Mouse (Mus musculus) small intestine, adult 2 months (tissue): ENCODE results near the gene Ltk. TPM values are rescaled to one million over a fixed set of nuclear protein-coding genes. Genes with fewer than 3 reads are reported as not detected.

Experiments
- H3K27ac ChIP-seq: fragments of 200-500 bp; 2 replicates; pipeline ENCODE4 v1.5.1; 2012; ENCODE audit warnings: low read depth, low read length, control low read depth, inconsistent platforms; ENCODE audit not compliant: insufficient read depth
- H3K27me3 ChIP-seq: fragments of 200-500 bp; 2 replicates; pipeline ENCODE4 v1.6.1; 2012; ENCODE audit warnings: mild to moderate bottlenecking, moderate library complexity, low read length, inconsistent platforms; ENCODE audit not compliant: control insufficient read depth, insufficient read depth
- H3K36me3 ChIP-seq: fragments of 200-500 bp; 2 replicates; pipeline ENCODE4 v1.6.1; 2012; ENCODE audit warnings: mild to moderate bottlenecking, low read length, control low read depth, inconsistent platforms; ENCODE audit not compliant: control insufficient read depth, insufficient read depth
- H3K4me1 ChIP-seq: fragments of 200-500 bp; 2 replicates; pipeline ENCODE4 v1.6.1; 2012; ENCODE audit warnings: low read length, inconsistent platforms, mixed read lengths; ENCODE audit not compliant: control insufficient read depth, insufficient read depth, insufficient read length
- H3K4me3 ChIP-seq: fragments of 200-500 bp; 2 replicates; pipeline ENCODE4 v1.5.1; 2012; ENCODE audit warnings: low read depth, mild to moderate bottlenecking, control low read depth, inconsistent platforms, low read length, moderate library complexity
- CTCF ChIP-seq: fragments of 200-500 bp; IDR thresholded peaks from 2 replicates; pipeline ENCODE4 v1.5.1; 2012; ENCODE audit warnings: low read depth, mild to moderate bottlenecking, control low read depth, inconsistent platforms, low read length, moderate library complexity, mixed read lengths; ENCODE audit not compliant: insufficient replicate concordance, insufficient read length; ENCODE audit errors: extremely low read depth
- POLR2A ChIP-seq: fragments of 200-500 bp; IDR thresholded peaks from 2 replicates; pipeline ENCODE4 v1.6.1; 2012; ENCODE audit warnings: low read depth, mild to moderate bottlenecking, control low read depth, inconsistent platforms, low read length, moderate library complexity
- WGBS: fragments of 180-500 bp; shearing (Covaris S2); methylation state at CpG from one replicate; pipeline ENCODE4 v1.1.7; 2018; 5-methylcytosine and 5-hydroxymethylcytosine counted together
- polyA plus RNA-seq: library from polyadenylated mRNA; depleted of rRNA; stranded (reverse); fragments of >200 nt; gene quantifications from 2 replicates; pipeline ENCODE4 v1.2.3, GENCODE M21; 2012; rRNA removed

Ltk gene
- polyA plus RNA-seq: 1.8 and 2.0 TPM in 2 replicates

DNA sequence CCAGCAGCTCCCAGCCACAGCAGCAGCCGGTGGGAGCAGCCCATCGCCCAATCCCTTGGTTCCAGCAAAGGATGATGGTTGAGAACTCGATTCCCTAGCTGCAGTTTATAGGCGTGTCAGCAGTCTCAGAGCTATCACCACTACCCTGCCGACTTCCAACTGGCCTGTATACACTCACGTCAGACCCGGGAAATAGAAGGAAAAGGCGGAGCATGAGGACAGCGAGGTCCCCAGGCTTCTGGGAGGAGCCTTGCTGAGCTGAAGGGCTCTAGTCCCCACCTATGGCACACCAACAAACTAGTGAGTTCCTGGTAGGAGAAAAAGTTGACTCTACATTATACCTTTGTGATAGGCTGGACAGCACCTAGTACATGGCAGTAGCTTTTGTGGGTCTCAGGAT lies at the start of gene Ltk:
TSS of gene Ltk (minus strand) at position 181 of the 400 bp plus-strand sequence.
- WGBS: 21% methylated on average over 9 of the region's 9 CpGs
- peak within 1 kb of the TSS; percentile 85; the same call in 1 of the 2 replicates for H3K4me3 ChIP-seq
- H3K4me1 ChIP-seq: peaks cover 8% of the 10 kb centered on the region
- H3K27me3 ChIP-seq: peaks cover 21% of the 10 kb centered on the region
- H3K36me3 ChIP-seq: peaks cover 5% of the 10 kb centered on the region
- no peak within 1 kb of the TSS for H3K27ac ChIP-seq
- TF ChIP-seq CTCF (no peak), POLR2A (no peak)

DNA sequence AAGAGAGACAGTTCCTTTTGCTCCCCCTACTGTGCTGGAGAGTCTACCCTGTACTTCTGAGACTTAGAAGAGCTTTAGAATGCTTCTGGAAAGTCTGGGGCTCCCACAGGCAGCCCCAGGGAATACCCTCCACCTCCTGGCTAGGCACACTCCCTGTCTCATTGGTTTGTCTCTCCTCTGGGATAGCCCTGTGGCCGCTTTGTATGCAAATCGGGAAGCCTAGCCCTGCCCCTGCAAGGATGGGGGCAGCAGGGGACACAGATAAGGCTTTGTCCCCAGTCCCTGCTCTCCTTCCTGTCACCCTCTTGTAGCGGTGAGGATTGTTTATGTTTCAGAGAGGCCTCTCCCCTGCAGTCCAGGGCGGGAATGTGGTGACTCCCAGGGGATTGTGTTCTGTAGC lies 48.6 kb upstream of the Ltk start:
- Histone ChIP-seq H3K36me3 (peaks cover 2% of the 10 kb centered on the region; the same call in 1 of the 2 replicates), H3K27me3 (no peaks in the 10 kb centered on the region), H3K4me3 (no peak overlapping the region), H3K4me1 (no peaks in the 10 kb centered on the region), H3K27ac (no peak overlapping the region)
- no peak for TF ChIP-seq POLR2A
- no peak for TF ChIP-seq CTCF
- 84% methylated on average over 4 of the region's 4 CpGs for WGBS

DNA sequence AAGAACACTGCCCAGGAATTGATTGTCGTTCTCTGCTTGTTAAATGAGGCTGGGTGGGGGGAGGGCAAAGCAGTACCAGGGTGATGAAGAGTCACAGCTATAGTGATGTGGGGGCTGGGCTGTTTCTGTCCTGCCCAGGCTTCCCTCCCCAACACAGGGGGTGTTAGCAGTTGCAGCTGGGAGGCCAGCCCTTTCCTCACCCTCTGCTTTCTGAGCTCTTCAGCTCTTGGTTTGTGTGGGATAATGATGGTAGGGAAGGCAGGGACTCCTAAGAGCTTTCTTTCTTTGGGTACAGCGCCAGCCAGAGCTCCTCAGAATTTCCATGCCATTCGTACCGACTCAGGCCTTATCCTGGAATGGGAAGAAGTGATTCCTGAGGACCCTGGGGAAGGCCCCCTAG lies 48.2 kb upstream of the Ltk start:
- H3K4me3 ChIP-seq: no peak overlapping the region
- TF ChIP-seq CTCF (no peak), POLR2A (no peak)
- H3K36me3 ChIP-seq: peaks cover 2% of the 10 kb centered on the region; the same call in 1 of the 2 replicates
- no peaks in the 10 kb centered on the region for H3K4me1 ChIP-seq
- no peaks in the 10 kb centered on the region for H3K27me3 ChIP-seq
- WGBS: 81% methylated on average over 4 of the region's 4 CpGs
- H3K27ac ChIP-seq: no peak overlapping the region

DNA sequence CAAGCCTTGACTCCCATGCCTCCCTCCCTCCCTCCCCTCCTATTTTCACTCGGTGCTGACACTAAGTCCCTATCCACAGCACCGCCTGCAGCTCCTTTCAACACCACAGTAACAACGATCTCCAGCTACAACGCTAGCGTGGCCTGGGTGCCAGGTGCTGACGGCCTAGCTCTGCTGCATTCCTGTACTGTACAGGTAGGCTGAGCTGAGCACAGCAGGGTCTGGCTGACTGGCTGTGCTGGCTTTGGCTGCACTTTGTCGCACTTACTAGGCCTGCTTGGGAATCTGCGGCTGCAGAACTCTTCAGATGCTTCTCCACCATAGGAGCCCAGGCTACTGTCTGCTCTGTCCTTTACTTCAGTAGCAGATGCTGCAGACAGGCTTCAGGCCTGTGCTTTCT lies 45.3 kb upstream of the Ltk start:
- no peak for TF ChIP-seq POLR2A
- TF ChIP-seq CTCF: no peak
- Histone ChIP-seq H3K27me3 (no peaks in the 10 kb centered on the region), H3K4me1 (no peaks in the 10 kb centered on the region), H3K36me3 (peaks cover 2% of the 10 kb centered on the region; the same call in 1 of the 2 replicates), H3K4me3 (no peak overlapping the region), H3K27ac (no peak overlapping the region)
- 87% methylated on average over 8 of the region's 8 CpGs for WGBS

DNA sequence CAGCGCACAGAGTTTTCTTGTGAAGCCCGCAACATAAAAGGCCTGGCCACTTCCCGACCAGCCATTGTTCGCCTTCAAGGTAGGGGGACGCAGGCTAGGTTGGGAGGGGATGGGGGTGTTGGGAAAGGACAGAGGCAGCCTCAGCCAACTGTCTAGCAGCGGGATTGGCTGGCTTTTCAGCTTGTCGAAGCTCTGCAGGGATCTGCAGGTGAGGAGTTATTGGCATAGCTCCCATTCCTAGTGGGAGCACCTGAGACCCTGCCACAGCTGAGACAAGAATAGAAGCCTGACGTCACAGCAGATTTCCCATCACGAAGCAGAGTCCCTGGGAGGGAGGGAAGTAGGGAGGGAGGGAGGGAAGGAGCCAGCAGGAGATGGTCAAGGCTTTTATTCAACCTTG lies 44.5 kb upstream of the Ltk start:
- Histone ChIP-seq H3K27ac (no peak overlapping the region), H3K27me3 (peaks cover under 1% of the 10 kb centered on the region; the same call in 1 of the 2 replicates), H3K36me3 (peaks cover 2% of the 10 kb centered on the region; the same call in 1 of the 2 replicates), H3K4me3 (no peak overlapping the region), H3K4me1 (peaks cover 3% of the 10 kb centered on the region; the same call in 1 of the 2 replicates)
- 86% methylated on average over 9 of the region's 9 CpGs for WGBS
- TF ChIP-seq POLR2A: no peak
- no peak for TF ChIP-seq CTCF

DNA sequence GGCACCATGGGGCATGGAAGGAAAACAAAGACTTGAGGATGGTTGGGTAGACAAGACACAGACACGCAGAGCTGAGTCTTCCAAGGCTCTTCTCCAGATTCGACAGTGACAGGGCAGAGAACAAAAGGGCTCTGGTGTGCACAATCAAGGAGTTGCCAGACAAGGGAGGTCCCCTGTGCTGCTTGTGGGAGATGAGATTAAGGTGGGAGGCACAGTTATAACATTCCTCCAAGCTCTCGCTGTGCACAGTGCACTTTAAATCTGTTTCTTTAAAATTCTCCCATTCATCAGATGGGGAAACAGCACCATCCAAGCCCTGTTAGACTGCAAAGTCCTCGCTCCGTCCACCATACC lies 44.0 kb upstream of the Ltk start:
- Histone ChIP-seq H3K36me3 (peaks cover 2% of the 10 kb centered on the region; the same call in 1 of the 2 replicates), H3K4me1 (peaks cover 3% of the 10 kb centered on the region; the same call in 1 of the 2 replicates), H3K4me3 (no peak overlapping the region), H3K27me3 (peaks cover 4% of the 10 kb centered on the region), H3K27ac (no peak overlapping the region)
- 86% methylated on average over 5 of the region's 5 CpGs for WGBS
- TF ChIP-seq POLR2A: no peak
- no peak for TF ChIP-seq CTCF

DNA sequence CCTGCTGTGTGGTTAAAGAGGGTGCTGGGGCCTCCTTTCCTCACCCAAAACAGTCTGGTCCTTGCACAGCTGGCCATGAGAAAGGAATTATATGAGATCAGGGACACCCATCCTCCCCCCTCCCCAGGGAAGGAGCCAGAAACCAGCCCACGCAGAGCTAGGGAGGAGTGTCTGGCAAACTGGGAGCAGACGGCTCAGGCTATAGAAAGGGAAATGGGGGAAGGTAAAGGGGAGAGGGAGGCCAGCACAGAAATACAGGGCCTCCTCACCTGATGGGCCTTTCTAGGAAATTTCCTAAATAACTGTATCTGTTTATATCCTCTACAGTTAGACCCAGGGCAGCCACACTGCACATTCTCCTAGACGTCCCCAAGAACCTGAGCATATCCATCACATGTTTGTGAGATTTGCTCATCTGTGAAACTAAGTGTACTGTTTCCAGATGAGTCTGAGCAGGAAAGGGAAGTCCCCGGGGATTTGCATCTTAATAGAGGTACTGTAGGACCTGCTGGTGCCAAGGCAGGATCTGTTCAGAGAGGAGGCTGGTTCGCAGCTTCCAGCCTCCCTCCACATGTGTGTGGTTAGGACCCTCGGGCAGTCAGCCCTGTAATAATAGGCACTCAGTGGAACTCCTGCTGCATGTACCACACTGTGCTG lies 43.5 kb upstream of the Ltk start:
- Histone ChIP-seq H3K4me1 (peaks cover 3% of the 10 kb centered on the region; the same call in 1 of the 2 replicates), H3K4me3 (no peak overlapping the region), H3K27me3 (peaks cover 8% of the 10 kb centered on the region), H3K36me3 (peaks cover 2% of the 10 kb centered on the region; the same call in 1 of the 2 replicates), H3K27ac (no peak overlapping the region)
- TF ChIP-seq POLR2A (no peak), CTCF (no peak)
- 83% methylated on average over 6 of the region's 6 CpGs for WGBS
